In genomic region chr10:57835982-57836381, GRCm38 (mm10) we compare ENCODE assay signal across 28 mouse cellular contexts. TPM values are rescaled to one million over a fixed set of nuclear protein-coding genes. Genes with fewer than 3 reads are reported as not detected.
"Had no signal": no experiment of that assay in that cellular context is flagged by ENCODE, and none has a peak within 500 bp of the region (broad histone marks: within the 10 kb centered on the region; RNA-seq: fewer than 3 reads in every experiment).

No protein-coding gene starts in this region.

- ATAC-seq: forebrain, postnatal 0 days; hindbrain, postnatal 0 days; intestine, embryonic 16.5 days; liver, embryonic 12.5 days had no signal

- H3K4me1 ChIP-seq: heart, embryonic 10.5 days; heart, embryonic 13.5 days; heart, embryonic 15.5 days; hindbrain, embryonic 13.5 days; hindbrain, embryonic 15.5 days; kidney, embryonic 15.5 days; limb, embryonic 13.5 days; limb, embryonic 15.5 days; liver, embryonic 12.5 days had no signal

- H3K27me3 ChIP-seq: heart, embryonic 13.5 days; heart, embryonic 15.5 days; hindbrain, embryonic 15.5 days; kidney, embryonic 15.5 days; limb, embryonic 13.5 days; limb, embryonic 15.5 days; liver, embryonic 12.5 days had no signal

- H3K9ac ChIP-seq: forebrain, postnatal 0 days; heart, embryonic 13.5 days; heart, embryonic 15.5 days; hindbrain, embryonic 13.5 days; hindbrain, embryonic 15.5 days; kidney, embryonic 15.5 days; limb, embryonic 13.5 days; limb, embryonic 15.5 days; liver, embryonic 12.5 days had no signal

- H3K9me3 ChIP-seq: heart, embryonic 10.5 days; heart, embryonic 13.5 days; heart, embryonic 15.5 days; hindbrain, embryonic 13.5 days; hindbrain, embryonic 15.5 days; kidney, embryonic 15.5 days; limb, embryonic 13.5 days; limb, embryonic 15.5 days; liver, embryonic 12.5 days had no signal

- H3K27ac ChIP-seq: heart, embryonic 10.5 days; heart, embryonic 13.5 days; heart, embryonic 15.5 days; hindbrain, embryonic 13.5 days; hindbrain, embryonic 15.5 days; hindbrain, postnatal 0 days; kidney, embryonic 15.5 days; kidney, postnatal 0 days; limb, embryonic 13.5 days; limb, embryonic 15.5 days; liver, embryonic 12.5 days had no signal

- DNase-seq: forebrain, postnatal 0 days; gastrocnemius, postnatal 14 days; gastrocnemius, postnatal 36 days; heart, adult 18-20 months; heart, postnatal 14 days; heart, postnatal 4 days; kidney, adult 11 months; kidney, adult 2 months; kidney, adult 9 months; kidney, postnatal 14 days; kidney, postnatal 36 days; layer of hippocampus, adult 9-11 months; layer of hippocampus, postnatal 36 days; left cerebral cortex, postnatal 4 days had no signal

- H3K36me3 ChIP-seq: heart, embryonic 10.5 days; heart, embryonic 13.5 days; heart, embryonic 15.5 days; hindbrain, embryonic 13.5 days; hindbrain, embryonic 15.5 days; kidney, embryonic 15.5 days; limb, embryonic 13.5 days; limb, embryonic 15.5 days; liver, embryonic 12.5 days had no signal

- H3K4me3 ChIP-seq: heart, embryonic 10.5 days; heart, embryonic 13.5 days; heart, embryonic 15.5 days; hindbrain, embryonic 13.5 days; hindbrain, embryonic 15.5 days; kidney, embryonic 15.5 days; limb, embryonic 13.5 days; limb, embryonic 15.5 days; liver, embryonic 12.5 days had no signal

- H3K4me2 ChIP-seq: heart, embryonic 13.5 days; heart, embryonic 15.5 days; hindbrain, embryonic 13.5 days; hindbrain, embryonic 15.5 days; kidney, embryonic 15.5 days; limb, embryonic 13.5 days; limb, embryonic 15.5 days; liver, embryonic 12.5 days had no signal

RNA-seq across cellular contexts. Expression of gene Fabp7, which starts 51.3 kb away (rescaled TPM):
- total RNA-seq: gastrocnemius, adult 18-20 months; gastrocnemius, adult 8-10 months; gastrocnemius, postnatal 36 days had no signal
